In genomic region chr17:12742151-12742908, GRCm38 (mm10) we compare ENCODE assay signal across 8 mouse cellular contexts. TPM values are rescaled to one million over a fixed set of nuclear protein-coding genes. Genes with fewer than 3 reads are reported as not detected.
DNase-seq lines count a peak whose midpoint lies in the region; ATAC-seq and TF ChIP-seq lines count a peak whose summit lies in the region.

No protein-coding gene starts in this region.

- peaks cover 60% of the 10 kb centered on the region for H3K36me3 ChIP-seq in heart, embryonic 16.5 days (ENCODE audit: control insufficient read depth, insufficient read depth)
- H3K36me3 ChIP-seq in liver, postnatal 0 days (replicated peaks; ENCODE audit: insufficient read depth, low read length), result peaks cover 7% of the 10 kb centered on the region

- peak overlapping the region; percentile 99 for H3K27ac ChIP-seq in heart, embryonic 16.5 days (ENCODE audit: low read length)
- no peak overlapping the region for H3K27ac ChIP-seq in liver, postnatal 0 days (ENCODE audit: low read depth)

- no peak for TF ChIP-seq POLR2A in lung, adult 2 months (IDR thresholded peaks at IDR 0.05; ENCODE audit: borderline replicate concordance, extremely low read depth, low read depth, low read length)

- WGBS in lung, adult 2 months, result 45% methylated on average over 38 of the region's 38 CpGs
- 51% methylated on average over 38 of the region's 38 CpGs for WGBS in heart, embryonic 16.5 days
- 48% methylated on average over 38 of the region's 38 CpGs for WGBS in liver, postnatal 0 days (ENCODE audit: insufficient replicate concordance)

- H3K4me3 ChIP-seq in lung, adult 2 months (replicated peaks; ENCODE audit: extremely low read depth, low read depth, low read length), result peak overlapping the region; percentile 87
- H3K4me3 ChIP-seq in heart, embryonic 16.5 days (ENCODE audit: low read length), result peak overlapping the region; percentile 74
- H3K4me3 ChIP-seq in liver, postnatal 0 days (ENCODE audit: low read depth, low read length), result peak overlapping the region; percentile 55

- peaks cover 19% of the 10 kb centered on the region for H3K4me1 ChIP-seq in lung, adult 2 months (ENCODE audit: control insufficient read depth, insufficient read depth, low read length)
- peaks cover 62% of the 10 kb centered on the region for H3K4me1 ChIP-seq in heart, embryonic 16.5 days (ENCODE audit: control insufficient read depth, insufficient read depth, low read length)
- peaks cover 38% of the 10 kb centered on the region for H3K4me1 ChIP-seq in liver, postnatal 0 days (ENCODE audit: insufficient read depth)

- peaks cover 18% of the 10 kb centered on the region for H3K9me3 ChIP-seq in heart, embryonic 16.5 days (replicated peaks; ENCODE audit: control insufficient read depth, low read length)
- H3K9me3 ChIP-seq in liver, postnatal 0 days (ENCODE audit: low read length), result peaks cover 3% of the 10 kb centered on the region; the same call in 1 of the 2 replicates

- peak overlapping the region; percentile 65 for H3K4me2 ChIP-seq in heart, embryonic 16.5 days (ENCODE audit: low read depth, low read length)
- peak overlapping the region; percentile 80 for H3K4me2 ChIP-seq in liver, postnatal 0 days (ENCODE audit: low read depth, low read length)

- no peak for ATAC-seq in heart, embryonic 16.5 days (replicated peaks; ENCODE audit: extremely low read depth, insufficient read depth, low FRiP score)
- no peak for ATAC-seq in liver, postnatal 0 days

- TF ChIP-seq CTCF in lung, adult 2 months (IDR thresholded peaks at IDR 0.05; ENCODE audit: insufficient read depth, low read length), result no peak
- TF ChIP-seq CTCF in liver, postnatal 0 days (IDR thresholded peaks at IDR 0.05; ENCODE audit: low read depth), result no peak

- peak; percentile 44 for DNase-seq in lung, adult 2 months
- no peak for DNase-seq in lung, postnatal 36 days
- DNase-seq in cerebellum, adult 9-10 months, result peak; percentile 65
- no peak for DNase-seq in liver, postnatal 0 days
- peak; percentile 32 for DNase-seq in thymus, postnatal 25 days
- no peak for DNase-seq in spleen, postnatal 36 days (ENCODE audit: low spot score in 2 of 2)
- no peak for DNase-seq in adrenal gland, postnatal 25 days

- peak overlapping the region; percentile 89 for H3K9ac ChIP-seq in heart, embryonic 16.5 days (ENCODE audit: low read length)
- peak overlapping the region; percentile 67 for H3K9ac ChIP-seq in liver, postnatal 0 days (replicated peaks)

- TF ChIP-seq EP300 in liver, postnatal 0 days (IDR thresholded peaks at IDR 0.05; ENCODE audit: low read depth), result no peak

- no peaks in the 10 kb centered on the region for H3K27me3 ChIP-seq in heart, embryonic 16.5 days (ENCODE audit: control insufficient read depth, insufficient read depth, low read length)
- no peaks in the 10 kb centered on the region for H3K27me3 ChIP-seq in liver, postnatal 0 days (ENCODE audit: insufficient read depth, low read length)

RNA-seq across cellular contexts. Expression of gene Igf2r, which starts 27.1 kb away (rescaled TPM):
- 26.8 and 27.5 TPM in 2 replicates for polyA plus RNA-seq in lung, adult 2 months (2012; rRNA removed)
- 98.0 and 133 TPM in 2 replicates for polyA plus RNA-seq in heart, embryonic 16.5 days (2015; fragmentation: Nextera tagmentation; extraction: Ambion mirVana)
- 4.5 and 6.5 TPM in 2 replicates for polyA plus RNA-seq in liver, postnatal 0 days (2015; fragmentation: Nextera tagmentation; extraction: Ambion mirVana)
- total RNA-seq in adrenal gland, postnatal 25 days (2021), result 84.5 and 84.9 TPM in 2 replicates

Comparison
In these comparisons a context has a peak if more than half of its experiments do, and no peak if none do; other contexts are left out.
1. DNase-seq: peak in lung, adult 2 months (single experiment), cerebellum, adult 9-10 months (single experiment) and thymus, postnatal 25 days (single experiment); none in lung, postnatal 36 days (single experiment), liver, postnatal 0 days (single experiment), spleen, postnatal 36 days (0 of 2) and adrenal gland, postnatal 25 days (single experiment).
2. Peak in every context shown above with its lines, with median percentiles within 50 percentile points of each other: H3K4me3 ChIP-seq.